Mouse (Mus musculus) bone marrow macrophage, adult 2 months (primary cell): Measurements from ENCODE around the gene Camk2d.

Source experiments
- CTCF ChIP-seq: IDR thresholded peaks from 2 replicates; pipeline ENCODE4 v1.5.1; 2012; ENCODE audit warnings: low read depth, mild to moderate bottlenecking, low read length, moderate library complexity
- POLR2A ChIP-seq: IDR thresholded peaks from 2 replicates; pipeline ENCODE4 v1.6.1; 2012; ENCODE audit warnings: mild to moderate bottlenecking, low read depth, low read length, borderline replicate concordance

DNA sequence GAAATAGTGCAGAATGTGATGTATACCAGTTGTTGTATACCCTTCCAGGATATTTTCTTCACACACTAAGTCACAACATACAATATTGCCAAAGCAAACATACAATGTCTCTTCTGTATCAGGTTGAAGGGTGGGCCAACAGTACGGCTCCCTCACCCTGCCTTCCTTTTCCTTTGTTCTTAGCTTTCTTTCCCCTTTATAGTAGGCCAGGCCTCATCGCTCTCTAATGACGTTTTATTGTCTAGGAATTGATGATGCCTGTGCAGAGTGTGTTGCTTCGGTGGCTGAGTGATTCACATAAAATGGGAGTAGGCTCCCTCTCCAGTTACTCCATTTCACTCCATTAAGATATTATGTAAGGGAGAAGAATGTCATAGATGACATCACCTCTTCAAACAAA is 290.5 kb downstream of the Camk2d start:
- no peak for TF ChIP-seq POLR2A
- TF ChIP-seq CTCF = no peak
